Mouse (Mus musculus) adrenal gland, adult 18-20 months (tissue): Measurements from ENCODE around the gene Gabpa. TPM values are rescaled to one million over a fixed set of nuclear protein-coding genes. Genes with fewer than 3 reads are reported as not detected.

Source experiments
- DNase-seq, 2 experiments: peaks; one replicate each; pipeline ENCODE4 v3.0.0; 2021 to 2022; ENCODE audit warnings: low spot score in 2 of 2
- total RNA-seq, 2 experiments: library from RNA; stranded (reverse); gene quantifications; 1 replicate in 1 of 2; 2 replicates in 1 of 2; pipeline ENCODE4 v1.2.3; 2021

The Gabpa gene
- total RNA-seq, 2 experiments from 2014 or later = 32.9 to 34.3 TPM

- DNase-seq = no peak
Observed at GRCm38 (mm10) chr16:84838576-84838975, 3.9 kb downstream of the Gabpa start.

DNA sequence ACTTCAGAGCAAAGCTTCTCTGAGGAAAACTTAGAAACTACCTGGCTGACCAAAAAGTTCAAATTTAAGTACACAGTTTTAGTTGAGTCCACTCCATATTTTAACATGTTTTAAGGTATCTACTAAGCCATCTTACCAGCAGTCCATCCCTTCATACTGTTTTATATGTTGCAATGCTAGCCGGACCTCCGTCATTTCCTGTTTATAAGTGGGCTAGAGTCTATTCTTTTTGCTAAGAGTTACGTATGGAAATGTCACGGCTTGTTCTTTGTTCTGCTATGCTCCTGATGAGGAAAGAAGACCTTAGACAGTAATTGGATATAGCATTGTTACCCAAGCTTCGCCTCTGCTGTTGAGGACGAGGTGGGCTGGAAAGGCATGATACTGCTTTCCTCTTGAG lies 18.8 kb downstream of the Gabpa start:
- DNase-seq = no peak

- no peak for DNase-seq
Observed at GRCm38 (mm10) chr16:84864656-84865055, 29.9 kb downstream of the Gabpa start.

GRCm38 (mm10) chr16:84873805-84874204 lies 39.1 kb downstream of the Gabpa start:
- no peak for DNase-seq

DNA sequence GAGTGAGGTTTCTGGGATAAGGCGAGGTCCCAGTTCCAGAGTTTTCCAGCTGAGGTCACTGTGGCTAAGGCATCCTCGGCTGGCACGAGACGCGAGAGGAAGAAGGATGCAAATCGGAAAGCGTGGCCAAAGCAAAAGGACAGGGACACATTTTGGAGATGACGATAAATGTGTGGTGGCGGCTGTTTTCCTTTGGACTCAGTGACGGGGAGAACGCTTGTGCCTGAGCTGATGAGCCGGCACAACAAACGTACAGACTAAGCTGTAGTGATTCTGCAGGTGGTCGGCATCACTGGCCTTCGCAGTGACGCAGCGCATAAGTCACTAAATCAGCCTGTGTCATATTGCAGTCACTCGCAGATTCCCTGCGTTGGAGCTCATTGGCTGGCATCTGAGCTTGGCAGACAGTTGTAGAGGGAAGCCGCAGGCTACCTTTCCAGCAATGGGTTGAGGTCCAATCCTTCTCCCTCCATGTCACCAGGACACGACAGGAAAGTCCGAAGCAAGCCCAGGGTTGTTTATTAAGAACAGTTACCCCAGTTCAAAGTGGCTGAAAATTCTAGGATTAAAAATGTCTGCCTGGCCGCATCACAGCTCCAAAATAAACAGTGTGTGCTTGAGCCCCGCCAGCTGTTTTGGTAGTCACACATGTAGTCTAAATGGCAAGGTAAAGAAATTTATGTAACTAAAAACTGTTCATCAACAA lies 40.4 kb downstream of the Gabpa start:
- DNase-seq = no peak

DNA sequence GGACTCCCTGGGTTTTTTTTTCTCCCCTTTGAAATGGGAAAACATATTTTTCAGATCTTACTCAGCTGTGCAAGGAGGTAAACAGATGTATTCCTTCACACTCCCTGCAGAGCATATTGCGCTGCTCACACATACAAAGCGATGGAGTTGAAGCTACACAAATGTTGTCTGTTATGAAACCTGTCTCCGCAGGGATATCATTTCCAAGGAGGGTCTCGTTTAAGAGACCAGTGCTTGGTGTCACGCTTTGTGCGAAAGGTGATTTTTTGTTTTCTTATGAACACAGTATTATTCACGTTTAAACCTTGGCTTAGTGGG lies 41.0 kb downstream of the Gabpa start:
- no peak for DNase-seq

- no peak for DNase-seq
Observed at GRCm38 (mm10) chr16:84876082-84876481, 41.4 kb downstream of the Gabpa start.

- peak; percentile 67 for DNase-seq
Observed at GRCm38 (mm10) chr16:84879146-84879545, 44.4 kb downstream of the Gabpa start.

DNA sequence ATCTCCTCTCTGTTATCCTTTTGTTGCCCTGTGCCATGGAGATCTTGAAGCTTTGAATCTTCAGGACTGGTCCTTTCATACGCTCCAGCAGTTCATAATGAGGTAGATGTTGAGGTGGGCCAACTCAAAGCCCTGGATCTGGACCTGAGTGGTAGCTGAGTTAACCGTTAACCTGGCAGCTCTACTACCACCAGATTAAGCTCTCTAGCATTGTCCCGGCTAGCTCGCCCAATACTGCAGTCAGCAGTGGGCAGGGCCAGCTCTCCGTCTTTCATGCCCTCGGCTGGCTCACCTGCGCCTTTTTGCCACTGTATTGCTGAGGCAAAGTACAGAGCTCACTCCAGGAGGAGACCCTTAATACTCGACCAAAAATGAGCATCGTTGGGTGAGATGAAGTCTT lies 46.4 kb downstream of the Gabpa start:
- no peak for DNase-seq

GRCm38 (mm10) chr16:84881754-84882321 lies 47.1 kb downstream of the Gabpa start:
- no peak for DNase-seq

GRCm38 (mm10) chr16:84884572-84884971 lies 49.8 kb downstream of the Gabpa start:
- DNase-seq = no peak

- DNase-seq = no peak
Observed at GRCm38 (mm10) chr16:84902995-84903394, 68.3 kb downstream of the Gabpa start.

- DNase-seq = no peak
Observed at GRCm38 (mm10) chr16:84911477-84912165, 76.9 kb downstream of the Gabpa start.

Other genes with a start within 250 kb of the Gabpa start
- gene Mrpl39, start 99.2 kb upstream of the Gabpa start, total RNA-seq = 10 to 100 TPM; 43.8 to 44.5 TPM
- gene Jam2, start 60.8 kb upstream of the Gabpa start, total RNA-seq = 10 to 100 TPM; 10.6 to 13.9 TPM
- 100 to 1,000 TPM; 410 to 505 TPM for gene Atp5j, start 700 bp downstream of the Gabpa start, total RNA-seq